Mouse (Mus musculus): ENCODE results near the gene D16Ertd472e.

DNA sequence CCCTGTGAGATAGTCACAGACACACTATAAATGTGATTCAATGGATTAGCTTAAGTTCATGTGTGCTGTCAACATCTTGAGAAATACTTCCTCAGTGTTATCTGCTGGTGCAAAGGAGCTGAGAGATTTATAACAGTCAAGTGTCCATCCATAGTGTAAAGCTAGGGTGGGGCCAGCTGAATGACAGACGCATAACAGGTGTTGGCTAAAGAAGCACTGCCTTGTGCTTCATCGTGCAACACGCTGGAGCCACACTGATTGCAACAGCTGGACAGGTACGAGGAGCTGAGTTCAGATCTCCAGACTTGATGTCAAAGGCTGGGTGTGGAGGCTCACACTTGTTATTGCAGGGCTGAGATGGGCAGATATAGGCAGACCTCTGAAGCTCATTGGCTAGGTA is 7.5 kb upstream of the D16Ertd472e start:
- TF ChIP-seq ZC3H11A (IDR thresholded peaks at IDR 0.05; ENCODE audit: borderline replicate concordance, low read depth, low read length) (no peak), HCFC1 (IDR thresholded peaks at IDR 0.05; ENCODE audit: borderline replicate concordance, insufficient read depth, low read length) (no peak), MAFK (IDR thresholded peaks at IDR 0.05; ENCODE audit: insufficient read depth, low read depth, low read length) (no peak)
